ENCODE assay signal across 8 mouse cellular contexts in genomic region chr13:55635146-55635571, GRCm38 (mm10). TPM values are rescaled to one million over a fixed set of nuclear protein-coding genes. Genes with fewer than 3 reads are reported as not detected.
DNase-seq lines count a peak whose midpoint lies in the region; ATAC-seq and TF ChIP-seq lines count a peak whose summit lies in the region.

No protein-coding gene starts in this region.

- DNase-seq in kidney, adult 2 months: no peak
- DNase-seq in kidney, adult 18-20 months: no peak
- peak; percentile 70 for DNase-seq in ZHBTc4 (ENCODE audit: low read depth, low spot score)
- no peak for DNase-seq in hindbrain, embryonic 11.5 days (ENCODE audit: low spot score)
- no peak for DNase-seq in midbrain, embryonic 10.5 days (ENCODE audit: low spot score)
- no peak for DNase-seq in thymus, postnatal 25 days
- no peak for DNase-seq in adrenal gland, adult (ENCODE audit: inconsistent age in 2 of 2, low spot score in 1 of 2)

- under 1% methylated on average over 40 of the region's 40 CpGs for WGBS in kidney, adult 2 months
- under 1% methylated on average over 40 of the region's 40 CpGs for WGBS in hindbrain, embryonic 11.5 days
- 0% methylated on average over 39 of the region's 40 CpGs for WGBS in midbrain, embryonic 10.5 days

- TF ChIP-seq POLR2A in kidney, adult 2 months (IDR thresholded peaks at IDR 0.05; ENCODE audit: low read depth, low read length): no peak

- H3K27ac ChIP-seq in kidney, adult 2 months (ENCODE audit: insufficient read depth, low read depth, low read length): peak overlapping the region; percentile 47
- H3K27ac ChIP-seq in hindbrain, embryonic 11.5 days (ENCODE audit: low read depth, low read length): no peak overlapping the region
- peak overlapping the region; percentile 91 for H3K27ac ChIP-seq in midbrain, embryonic 10.5 days (replicated peaks)

- ATAC-seq in hindbrain, embryonic 11.5 days (ENCODE audit: low FRiP score): peak; percentile 60; the same call in 1 of the 2 replicates
- no peak for ATAC-seq in monocyte, adult 5-6 weeks (replicated peaks; ENCODE audit: insufficient number of reproducible peaks, low FRiP score, low TSS enrichment, poor library complexity, severe bottlenecking)

- H3K36me3 ChIP-seq in kidney, adult 2 months (ENCODE audit: control insufficient read depth, insufficient read depth, low read length): no peaks in the 10 kb centered on the region; the same call in 1 of the 2 replicates
- no peaks in the 10 kb centered on the region; the same call in 1 of the 2 replicates for H3K36me3 ChIP-seq in hindbrain, embryonic 11.5 days (ENCODE audit: control insufficient read depth, insufficient read depth, low read length)
- peaks cover 66% of the 10 kb centered on the region for H3K36me3 ChIP-seq in midbrain, embryonic 10.5 days

- peak overlapping the region; percentile 65 for H3K4me2 ChIP-seq in hindbrain, embryonic 11.5 days (replicated peaks; ENCODE audit: low read depth, low read length)

- peak overlapping the region; percentile 90 for H3K9ac ChIP-seq in hindbrain, embryonic 11.5 days (ENCODE audit: low read depth, low read length)

- no peaks in the 10 kb centered on the region for H3K9me3 ChIP-seq in hindbrain, embryonic 11.5 days (ENCODE audit: control insufficient read depth, low read length)
- H3K9me3 ChIP-seq in midbrain, embryonic 10.5 days (replicated peaks): no peaks in the 10 kb centered on the region

- no peak for TF ChIP-seq CTCF in kidney, adult 2 months (conservative IDR thresholded peaks at IDR 0.05; ENCODE audit: insufficient read depth, insufficient read length, low read depth, low read length)

- H3K4me3 ChIP-seq in kidney, adult 2 months (ENCODE audit: insufficient read depth, low read depth, low read length): peak overlapping the region; percentile 94
- H3K4me3 ChIP-seq in hindbrain, embryonic 11.5 days (ENCODE audit: low read depth, low read length): peak overlapping the region; percentile 99
- H3K4me3 ChIP-seq in midbrain, embryonic 10.5 days: peak overlapping the region; percentile 99

- no peaks in the 10 kb centered on the region for H3K27me3 ChIP-seq in kidney, adult 2 months (replicated peaks; ENCODE audit: control insufficient read depth, insufficient read depth, low read length)
- no peaks in the 10 kb centered on the region for H3K27me3 ChIP-seq in hindbrain, embryonic 11.5 days (ENCODE audit: control insufficient read depth, insufficient read depth, low read length)
- H3K27me3 ChIP-seq in midbrain, embryonic 10.5 days (ENCODE audit: low read depth, poor library complexity, severe bottlenecking): no peaks in the 10 kb centered on the region

- no peaks in the 10 kb centered on the region for H3K4me1 ChIP-seq in kidney, adult 2 months (ENCODE audit: control insufficient read depth, insufficient read depth, low read length)
- H3K4me1 ChIP-seq in hindbrain, embryonic 11.5 days (replicated peaks; ENCODE audit: control insufficient read depth, insufficient read depth, low read length): no peaks in the 10 kb centered on the region; the same call in 1 of the 2 replicates
- H3K4me1 ChIP-seq in midbrain, embryonic 10.5 days: peaks cover 22% of the 10 kb centered on the region

RNA-seq across cellular contexts. Expression of gene Ddx46, which starts 0.3 kb away (rescaled TPM):
- 12.3 and 13.0 TPM in 2 replicates for polyA plus RNA-seq in kidney, adult 2 months (2012; rRNA removed)
- 47.2 and 50.8 TPM in 2 replicates for polyA plus RNA-seq in hindbrain, embryonic 11.5 days (2014; fragmentation: Nextera tagmentation; extraction: Ambion mirVana)
- 37.3 and 41.4 TPM in 2 replicates for polyA plus RNA-seq in midbrain, embryonic 10.5 days (2016; fragmentation: Nextera tagmentation; extraction: Ambion mirVana)
- 123 to 183 TPM (median 145 TPM) in 3 replicates for total RNA-seq in monocyte, adult 5-6 weeks (2017)

RNA-seq across cellular contexts. Expression of gene Caml, which starts 12.4 kb away (rescaled TPM):
- 21.4 and 26.6 TPM in 2 replicates for polyA plus RNA-seq in kidney, adult 2 months (2012; rRNA removed)
- polyA plus RNA-seq in hindbrain, embryonic 11.5 days (2014; fragmentation: Nextera tagmentation; extraction: Ambion mirVana): 70.5 and 73.4 TPM in 2 replicates
- polyA plus RNA-seq in midbrain, embryonic 10.5 days (2016; fragmentation: Nextera tagmentation; extraction: Ambion mirVana): 59.1 and 60.8 TPM in 2 replicates
- total RNA-seq in monocyte, adult 5-6 weeks (2017): 26.6 to 41.4 TPM (median 37.6 TPM) in 3 replicates

RNA-seq across cellular contexts. Expression of gene B4galt7, which starts 35.5 kb away (rescaled TPM):
- polyA plus RNA-seq in kidney, adult 2 months (2012; rRNA removed): 15.0 and 15.7 TPM in 2 replicates
- polyA plus RNA-seq in hindbrain, embryonic 11.5 days (2014; fragmentation: Nextera tagmentation; extraction: Ambion mirVana): 23.2 and 27.7 TPM in 2 replicates
- polyA plus RNA-seq in midbrain, embryonic 10.5 days (2016; fragmentation: Nextera tagmentation; extraction: Ambion mirVana): 30.5 and 37.6 TPM in 2 replicates
- 23.1 to 47.1 TPM (median 26.2 TPM) in 3 replicates for total RNA-seq in monocyte, adult 5-6 weeks (2017)

RNA-seq across cellular contexts. Expression of gene B230219D22Rik, which starts 57.8 kb away (rescaled TPM):
- polyA plus RNA-seq in kidney, adult 2 months (2012; rRNA removed): 28.7 and 32.7 TPM in 2 replicates
- polyA plus RNA-seq in hindbrain, embryonic 11.5 days (2014; fragmentation: Nextera tagmentation; extraction: Ambion mirVana): 69.5 and 74.3 TPM in 2 replicates
- 48.3 and 52.1 TPM in 2 replicates for polyA plus RNA-seq in midbrain, embryonic 10.5 days (2016; fragmentation: Nextera tagmentation; extraction: Ambion mirVana)
- total RNA-seq in monocyte, adult 5-6 weeks (2017): 37.5 to 51.1 TPM (median 49.4 TPM) in 3 replicates
